Mouse (Mus musculus): ENCODE results near the gene Cdkal1.

DNA sequence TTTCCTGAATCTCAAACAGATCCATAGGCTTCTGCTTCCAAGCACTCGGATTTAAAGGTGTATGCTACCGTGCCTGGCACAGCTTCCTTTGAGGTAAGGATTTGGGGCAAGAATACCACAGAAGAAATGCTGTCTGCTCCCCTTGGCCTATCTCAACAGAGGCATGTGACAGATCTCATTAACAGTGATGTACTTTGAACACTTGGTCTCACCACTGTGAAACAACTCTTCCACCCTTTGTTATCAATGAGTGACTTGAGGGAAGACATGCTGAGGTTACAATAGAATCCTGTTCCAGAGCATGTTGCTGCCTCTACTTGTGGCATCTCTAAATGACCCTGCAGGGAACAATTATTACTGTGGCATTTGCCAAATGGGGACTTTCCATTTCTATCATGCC is 4.6 kb upstream of the Cdkal1 start:
- TF ChIP-seq CTCF (IDR thresholded peaks at IDR 0.05) (no peak), EP300 (IDR thresholded peaks at IDR 0.05; ENCODE audit: insufficient read depth, low read depth, low read length) (no peak), POLR2A (IDR thresholded peaks at IDR 0.05; ENCODE audit: insufficient read depth, low read depth, low read length) (no peak)
